Mouse (Mus musculus): ENCODE data around the gene Mbnl2.

GRCm38 (mm10) chr14:120394216-120394615 is 118.7 kb downstream of the Mbnl2 start:
- TF ChIP-seq CTCF (IDR thresholded peaks at IDR 0.05; ENCODE audit: borderline replicate concordance, control insufficient read depth, extremely low read depth, insufficient read depth, low read length, poor library complexity): no peak
- no peak for TF ChIP-seq POLR2A (IDR thresholded peaks at IDR 0.05; ENCODE audit: control insufficient read depth, extremely low read depth, insufficient read depth, low read length, poor library complexity)

All from thymus, adult 2 months (tissue).